Mouse (Mus musculus): ENCODE data around the gene Gadd45gip1.

Gene Gadd45gip1

DNA sequence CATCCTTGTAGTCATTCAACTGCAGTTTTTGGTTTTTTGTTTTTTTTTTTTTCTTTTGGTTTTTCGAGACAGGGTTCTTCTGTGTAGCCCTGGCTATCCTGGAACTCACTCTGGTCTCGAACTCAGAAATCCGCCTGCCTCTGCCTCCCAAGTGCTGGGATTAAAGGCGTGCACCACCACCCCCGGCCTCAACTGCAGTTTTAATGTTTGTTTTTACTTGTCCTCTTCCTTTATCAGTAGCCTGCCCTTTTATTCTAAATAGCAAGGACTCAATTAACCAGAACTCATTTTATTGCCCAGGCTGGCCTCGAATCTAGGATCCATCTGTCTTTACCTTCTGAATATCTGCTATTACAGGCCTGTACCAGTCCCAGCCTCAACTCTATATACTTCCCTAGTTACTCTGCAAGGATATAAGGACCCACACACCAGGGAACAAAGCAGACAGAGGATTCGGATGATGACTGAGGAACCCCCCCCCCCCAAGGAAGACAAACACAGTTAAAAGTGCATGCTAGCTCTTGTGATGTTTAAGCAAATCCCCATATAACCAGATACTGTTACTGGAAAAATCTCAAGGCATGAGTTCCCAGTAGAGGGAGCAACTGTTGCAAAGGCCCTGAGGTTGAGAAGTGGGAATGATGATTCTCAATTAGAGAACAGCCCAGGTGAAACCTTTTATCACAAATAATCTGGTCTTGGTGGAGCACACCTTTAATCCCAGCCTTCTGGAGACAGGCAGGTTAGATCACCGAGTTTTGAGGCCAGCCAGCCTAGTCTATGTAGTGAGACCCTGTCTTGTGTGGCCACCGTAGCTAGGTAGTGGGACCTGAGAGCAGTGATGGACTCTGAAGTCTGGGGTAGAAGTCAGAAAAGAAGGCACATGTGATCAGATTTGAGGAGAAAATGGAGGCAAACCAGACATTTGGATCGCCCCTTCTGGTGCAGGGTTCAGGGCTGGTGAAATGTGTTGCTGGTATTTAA, 1.7 kb downstream of the Gadd45gip1 start:
- no peak for DNase-seq (ENCODE audit: low read depth, low spot score)
- peaks cover 13% of the 10 kb centered on the region for H3K36me3 ChIP-seq (ENCODE audit: control insufficient read depth, insufficient read depth, low read length, poor library complexity, severe bottlenecking)
- H3K27me3 ChIP-seq (ENCODE audit: control insufficient read depth, insufficient read depth, low read length, poor library complexity, severe bottlenecking) = no peaks in the 10 kb centered on the region

DNA sequence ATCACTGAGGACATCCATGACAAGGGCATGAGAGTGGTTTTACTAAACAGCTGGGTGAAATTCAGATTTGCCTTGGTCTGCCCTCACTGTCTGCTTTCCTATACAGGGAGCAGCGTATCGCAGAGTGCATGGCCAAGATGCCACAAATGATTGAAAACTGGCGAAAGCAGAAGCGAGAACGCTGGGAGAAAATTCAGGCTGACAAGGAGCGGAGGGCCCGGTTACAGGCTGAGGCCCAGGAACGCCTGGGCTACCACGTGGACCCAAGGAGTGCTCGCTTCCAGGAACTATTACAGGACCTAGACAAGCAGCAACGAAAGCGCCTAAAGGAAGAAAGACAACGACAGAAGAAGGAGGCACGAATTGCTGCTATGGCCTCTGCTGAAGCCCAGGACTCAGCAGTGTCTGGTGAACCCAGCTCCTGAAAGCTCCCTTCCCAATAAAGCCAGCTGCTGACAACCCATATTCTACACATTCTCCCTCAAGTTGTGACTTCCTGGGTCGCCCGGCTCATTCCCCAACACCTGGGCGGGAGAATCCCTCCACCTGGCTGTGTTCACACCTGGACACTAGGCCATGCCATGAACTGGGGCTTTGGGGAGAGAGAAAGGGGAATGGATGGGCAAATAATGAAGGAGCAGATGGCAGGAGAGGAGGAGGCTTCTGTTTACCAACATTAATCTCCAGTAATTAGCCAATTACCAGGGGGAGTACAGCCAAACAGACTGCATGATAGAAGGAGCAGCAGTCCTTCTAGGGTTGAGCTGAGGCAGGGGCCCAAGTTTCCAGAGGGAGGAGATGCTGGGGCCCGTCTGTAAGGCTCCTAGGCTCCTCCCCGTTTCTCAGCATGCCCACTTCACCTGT, 2.9 kb downstream of the Gadd45gip1 start:
- no peak for DNase-seq (ENCODE audit: low read depth, low spot score)
- H3K27me3 ChIP-seq (ENCODE audit: control insufficient read depth, insufficient read depth, low read length, poor library complexity, severe bottlenecking) = no peaks in the 10 kb centered on the region
- H3K36me3 ChIP-seq (ENCODE audit: control insufficient read depth, insufficient read depth, low read length, poor library complexity, severe bottlenecking) = peaks cover 13% of the 10 kb centered on the region

DNA sequence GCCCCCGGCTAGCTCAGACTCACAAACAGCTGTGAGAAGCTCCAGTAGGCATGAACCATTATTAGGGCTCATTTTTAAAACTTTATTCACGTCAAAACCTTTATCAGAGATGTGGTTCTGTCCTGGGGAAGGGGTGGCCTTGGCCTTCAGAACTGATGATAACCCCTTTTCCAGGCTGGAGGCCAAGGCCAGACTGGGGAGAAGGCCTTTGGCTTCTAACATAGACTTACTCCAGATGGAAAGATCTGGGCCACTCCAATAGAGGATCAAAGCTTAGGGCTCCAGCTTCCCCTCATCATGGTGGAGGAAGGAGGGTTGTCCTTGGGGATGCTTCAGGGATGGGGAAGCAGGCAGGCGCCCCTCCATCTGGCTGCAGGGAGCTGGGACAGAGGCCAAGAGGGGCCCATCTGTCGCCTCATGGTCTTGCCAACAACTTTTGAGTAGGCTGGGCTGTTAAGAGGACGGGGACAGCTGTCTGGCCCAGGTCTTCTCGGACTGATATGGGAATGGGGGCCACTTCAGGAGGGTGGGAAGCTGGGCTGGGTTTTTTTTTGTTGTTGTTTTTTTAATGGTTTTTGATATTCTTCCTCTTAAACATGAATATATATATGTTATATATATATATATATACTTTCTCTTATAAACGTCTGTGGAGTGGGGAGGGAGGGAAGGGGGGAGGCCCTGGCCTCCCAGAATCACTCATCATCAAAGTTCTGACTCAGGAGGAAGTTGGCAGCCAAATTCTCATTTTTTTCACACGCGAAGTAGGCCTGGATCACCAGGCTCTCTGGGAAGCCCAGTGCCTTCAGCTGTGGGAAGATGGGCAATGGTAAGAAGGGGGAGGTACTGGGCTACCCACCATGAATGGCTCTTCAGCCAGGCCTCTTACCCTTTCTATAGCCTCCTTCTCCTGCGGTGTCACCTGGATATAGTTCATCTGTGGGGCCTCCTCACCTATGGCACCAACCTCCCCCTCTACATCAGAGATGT, 3.8 kb downstream of the Gadd45gip1 start:
- no peak for DNase-seq (ENCODE audit: low read depth, low spot score)
- no peaks in the 10 kb centered on the region for H3K27me3 ChIP-seq (ENCODE audit: control insufficient read depth, insufficient read depth, low read length, poor library complexity, severe bottlenecking)

DNA sequence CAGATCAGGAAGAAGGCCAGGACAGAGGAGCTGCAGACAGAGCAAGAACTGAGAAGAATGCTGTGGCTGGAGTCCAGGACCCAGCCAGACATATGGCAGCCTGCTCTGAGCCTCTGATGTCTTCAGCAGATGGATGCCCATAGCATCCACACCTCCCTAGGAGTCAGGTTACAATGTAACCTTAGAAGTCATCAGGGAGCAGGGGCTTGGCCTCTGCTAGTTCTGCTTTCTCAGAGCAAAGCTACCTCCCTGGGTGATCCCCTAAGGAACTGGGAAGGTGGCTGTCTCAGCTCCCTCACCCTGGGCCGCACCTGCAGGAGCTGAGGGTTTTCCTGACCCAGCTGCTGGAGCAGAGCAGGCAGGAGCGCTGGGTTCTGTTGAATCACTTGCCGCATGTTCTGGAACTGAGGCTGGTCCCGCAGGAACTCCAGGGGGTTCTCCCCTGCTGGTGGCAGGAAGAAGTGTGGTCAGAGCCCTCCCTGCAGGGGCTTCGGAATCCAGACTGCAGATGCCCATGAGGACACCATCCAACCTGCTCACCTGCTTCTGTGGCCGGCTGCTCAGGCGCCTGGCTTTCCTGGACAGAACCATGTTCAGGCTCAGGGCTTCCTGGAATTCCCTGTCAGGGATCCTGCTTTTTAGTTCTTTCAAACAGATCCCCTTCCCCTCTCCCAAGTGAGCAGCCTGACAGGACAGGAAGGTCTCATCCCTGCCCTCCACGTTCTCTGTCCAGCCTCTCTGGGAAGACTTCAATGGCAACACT, 6.0 kb downstream of the Gadd45gip1 start:
- Histone ChIP-seq H3K36me3 (ENCODE audit: control insufficient read depth, insufficient read depth, low read length, poor library complexity, severe bottlenecking) (peaks cover 18% of the 10 kb centered on the region), H3K27me3 (ENCODE audit: control insufficient read depth, insufficient read depth, low read length, poor library complexity, severe bottlenecking) (no peaks in the 10 kb centered on the region)
- no peak for DNase-seq (ENCODE audit: low read depth, low spot score)

More for the DNA sequence above, 3.8 kb downstream of the Gadd45gip1 start:
- peaks cover 13% of the 10 kb centered on the region for H3K36me3 ChIP-seq (ENCODE audit: control insufficient read depth, insufficient read depth, low read length, poor library complexity, severe bottlenecking)

DNA sequence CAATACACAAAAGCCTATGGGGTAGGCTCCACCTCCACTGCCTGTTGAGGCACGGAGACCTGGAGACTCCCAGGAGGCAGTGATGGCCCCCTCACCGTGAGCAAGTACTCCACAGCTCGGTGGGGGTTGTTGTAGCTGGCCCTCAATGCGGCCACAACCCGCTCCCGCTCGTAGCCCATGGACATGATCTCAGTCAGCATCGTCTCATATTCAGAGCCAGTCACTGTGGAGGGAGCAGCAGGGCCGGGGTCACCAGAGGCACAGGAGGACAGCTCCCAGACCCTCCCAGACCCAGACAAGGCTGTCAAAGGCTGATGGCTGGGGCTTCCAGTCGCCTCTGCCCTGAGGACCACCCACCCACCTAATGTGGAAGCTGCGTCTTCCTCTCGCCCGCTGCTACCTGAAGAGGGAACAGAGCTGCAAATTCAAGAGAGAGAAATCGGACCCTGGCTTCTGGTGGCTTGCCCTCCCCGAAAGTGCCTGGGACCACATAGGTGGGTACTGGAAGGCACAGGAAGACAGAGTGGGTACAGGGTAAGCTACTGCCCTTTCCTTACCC, 6.7 kb downstream of the Gadd45gip1 start:
- Histone ChIP-seq H3K27me3 (ENCODE audit: control insufficient read depth, insufficient read depth, low read length, poor library complexity, severe bottlenecking) (no peaks in the 10 kb centered on the region), H3K36me3 (ENCODE audit: control insufficient read depth, insufficient read depth, low read length, poor library complexity, severe bottlenecking) (peaks cover 24% of the 10 kb centered on the region)
- no peak for DNase-seq (ENCODE audit: low read depth, low spot score)

DNA sequence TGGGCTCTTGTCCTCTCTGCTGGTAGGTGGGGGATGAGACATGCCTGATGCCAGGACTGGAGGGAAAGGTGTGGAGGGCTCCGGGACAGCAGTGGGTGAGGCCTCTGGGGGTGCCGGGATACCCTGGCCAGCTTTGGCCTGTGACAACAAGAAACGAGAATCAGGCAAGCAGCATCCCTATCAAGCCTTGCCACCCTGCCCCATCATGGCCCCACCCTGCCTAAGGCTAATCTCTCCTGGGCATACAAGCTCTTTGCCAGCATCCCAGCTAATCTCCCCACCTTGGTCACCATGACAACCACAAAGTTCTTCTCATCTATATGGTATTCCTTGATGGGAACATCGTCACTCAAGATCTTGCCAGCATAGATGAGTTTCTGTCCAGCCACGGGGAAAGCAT, 7.2 kb downstream of the Gadd45gip1 start:
- no peak for DNase-seq (ENCODE audit: low read depth, low spot score)

DNA sequence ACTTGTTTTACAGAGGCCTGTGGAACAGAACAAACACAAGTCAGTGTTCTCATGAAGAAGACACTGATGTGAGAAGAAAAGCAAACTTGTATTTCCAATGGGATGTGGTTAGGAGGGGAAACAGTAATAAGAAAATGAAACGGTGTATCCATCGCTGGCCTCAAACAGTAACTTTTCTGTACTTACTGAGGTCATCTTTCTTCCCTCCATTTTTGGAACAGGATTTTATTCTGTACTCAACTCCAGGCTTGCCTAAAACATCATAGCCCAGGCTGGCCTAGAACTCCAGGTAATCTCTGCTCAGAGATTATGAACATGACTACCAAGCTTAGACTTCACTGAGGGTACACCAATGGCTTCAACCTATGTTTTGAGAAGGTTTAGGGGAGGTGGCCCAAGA, 8.1 kb downstream of the Gadd45gip1 start:
- H3K36me3 ChIP-seq (ENCODE audit: control insufficient read depth, insufficient read depth, low read length, poor library complexity, severe bottlenecking) = peaks cover 35% of the 10 kb centered on the region
- H3K27me3 ChIP-seq (ENCODE audit: control insufficient read depth, insufficient read depth, low read length, poor library complexity, severe bottlenecking) = no peaks in the 10 kb centered on the region
- DNase-seq (ENCODE audit: low read depth, low spot score) = no peak

More for the DNA sequence above, 7.2 kb downstream of the Gadd45gip1 start:
- Histone ChIP-seq H3K27me3 (ENCODE audit: control insufficient read depth, insufficient read depth, low read length, poor library complexity, severe bottlenecking) (no peaks in the 10 kb centered on the region), H3K36me3 (ENCODE audit: control insufficient read depth, insufficient read depth, low read length, poor library complexity, severe bottlenecking) (peaks cover 29% of the 10 kb centered on the region)

DNA sequence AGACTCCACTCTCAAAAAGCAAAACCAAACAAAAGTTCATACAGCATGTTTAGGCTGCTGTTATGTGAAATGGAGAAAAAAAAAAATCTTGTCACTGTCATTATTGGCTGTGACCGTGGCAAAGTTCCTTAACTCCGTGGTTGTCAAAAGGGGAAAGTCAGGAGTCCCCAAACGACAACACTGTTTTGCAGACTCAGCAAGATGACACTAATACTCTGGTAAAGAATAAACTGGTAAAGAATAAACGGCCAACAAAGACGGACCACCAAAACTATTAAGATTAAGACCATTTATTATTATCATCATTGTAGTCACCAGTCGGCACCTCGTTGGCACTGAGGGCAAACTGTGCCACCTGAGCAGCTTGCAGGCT, 8.5 kb downstream of the Gadd45gip1 start:
- no peak for DNase-seq (ENCODE audit: low read depth, low spot score)
- no peaks in the 10 kb centered on the region for H3K27me3 ChIP-seq (ENCODE audit: control insufficient read depth, insufficient read depth, low read length, poor library complexity, severe bottlenecking)
- peaks cover 38% of the 10 kb centered on the region for H3K36me3 ChIP-seq (ENCODE audit: control insufficient read depth, insufficient read depth, low read length, poor library complexity, severe bottlenecking)

DNA sequence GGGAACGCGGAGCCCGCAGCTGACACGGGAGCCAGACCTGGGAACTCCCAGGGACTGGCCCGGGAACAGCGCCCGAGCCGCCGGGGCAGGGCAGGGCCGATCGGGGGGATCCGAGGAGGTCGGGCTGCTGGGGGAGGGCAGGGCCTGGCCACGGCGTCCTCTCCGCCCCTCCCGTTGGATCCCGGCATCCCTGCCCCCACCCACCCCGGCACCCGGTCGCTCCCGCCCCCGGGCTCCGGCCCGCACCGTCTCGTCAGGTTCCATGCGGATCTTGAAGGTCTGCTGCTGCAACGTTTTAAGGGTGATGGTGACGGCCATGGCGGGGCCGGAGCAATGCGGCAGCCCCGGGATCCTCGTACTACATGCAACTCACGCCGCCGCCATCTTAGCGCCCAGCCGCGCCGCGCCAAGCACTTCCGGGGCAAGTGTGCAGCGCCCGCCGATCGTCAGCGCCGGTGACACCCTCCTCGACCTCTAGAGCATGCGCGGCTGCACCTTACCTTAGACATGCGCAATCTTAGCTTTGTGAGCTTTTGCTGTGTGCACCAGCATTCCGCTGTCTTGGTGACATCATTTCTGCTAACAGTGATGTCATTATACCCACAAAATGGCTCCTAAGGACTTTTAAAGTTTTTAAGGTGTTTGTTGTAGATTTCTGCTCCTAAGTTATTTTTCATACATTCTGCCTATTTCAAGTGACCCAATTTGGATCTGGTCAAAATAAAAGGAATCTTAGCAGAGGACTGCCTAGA, 9.1 kb downstream of the Gadd45gip1 start, which contains the start of gene Rad23a:
Gene Rad23a, minus strand, starts transcription at position 418 of the 752 bp plus-strand sequence.
- Histone ChIP-seq H3K27me3 (ENCODE audit: control insufficient read depth, insufficient read depth, low read length, poor library complexity, severe bottlenecking) (no peaks in the 10 kb centered on the region), H3K36me3 (ENCODE audit: control insufficient read depth, insufficient read depth, low read length, poor library complexity, severe bottlenecking) (peaks cover 36% of the 10 kb centered on the region)
- DNase-seq (ENCODE audit: low read depth, low spot score) = peak; percentile 97

DNA sequence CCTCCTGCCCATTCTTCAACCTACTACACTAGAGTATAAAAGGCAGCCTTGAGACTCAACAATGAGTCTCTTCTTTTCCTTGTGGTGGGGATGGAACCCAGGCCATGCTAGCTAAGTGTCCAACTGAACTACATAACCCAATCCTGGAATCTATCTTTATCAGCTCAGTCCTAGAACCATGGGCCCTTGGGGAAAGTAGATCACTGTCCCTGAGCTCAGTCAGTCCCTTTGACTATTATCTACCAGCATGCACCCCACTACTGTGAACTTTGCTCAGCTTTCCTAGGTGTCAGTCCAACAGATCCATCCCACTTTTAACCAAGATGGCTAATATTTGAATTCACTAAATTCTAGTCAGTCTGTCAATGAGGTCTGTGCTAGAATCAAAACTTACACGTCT, 10.2 kb downstream of the Gadd45gip1 start:
- H3K27me3 ChIP-seq (ENCODE audit: control insufficient read depth, insufficient read depth, low read length, poor library complexity, severe bottlenecking) = no peaks in the 10 kb centered on the region
- DNase-seq (ENCODE audit: low read depth, low spot score) = no peak
- H3K36me3 ChIP-seq (ENCODE audit: control insufficient read depth, insufficient read depth, low read length, poor library complexity, severe bottlenecking) = peaks cover 33% of the 10 kb centered on the region

DNA sequence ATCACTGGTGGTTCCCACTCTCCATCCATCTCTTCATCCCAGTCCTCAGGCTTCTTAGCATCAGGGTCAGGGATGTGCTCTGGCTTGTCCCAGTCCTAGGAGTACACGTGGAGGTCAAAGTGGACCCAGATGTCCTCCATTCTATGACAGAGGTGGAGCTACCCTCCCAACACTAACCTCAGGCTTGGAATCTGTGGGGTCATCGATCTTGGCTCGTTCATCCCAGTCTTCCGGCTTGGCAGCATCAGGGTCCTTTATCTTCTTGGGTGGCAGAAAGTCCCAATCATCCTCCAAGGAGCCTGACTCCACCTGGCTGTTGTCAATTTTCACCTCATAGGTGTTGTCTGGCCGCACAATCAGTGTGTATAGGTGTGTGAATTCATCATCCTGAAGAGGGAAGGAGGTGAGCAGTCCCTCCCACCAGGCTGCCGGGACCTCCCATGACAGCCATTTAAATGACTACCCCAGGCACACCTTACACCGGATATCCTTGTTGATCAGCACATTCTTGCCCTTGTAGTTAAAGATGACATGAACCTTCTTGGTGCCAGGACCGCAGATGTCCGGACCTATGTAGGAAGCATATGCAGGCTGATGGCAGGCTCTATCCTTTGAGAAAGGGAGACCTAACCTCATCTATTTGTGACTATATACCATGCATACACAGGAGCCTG, 13.2 kb downstream of the Gadd45gip1 start:
- Histone ChIP-seq H3K27me3 (ENCODE audit: control insufficient read depth, insufficient read depth, low read length, poor library complexity, severe bottlenecking) (no peaks in the 10 kb centered on the region), H3K36me3 (ENCODE audit: control insufficient read depth, insufficient read depth, low read length, poor library complexity, severe bottlenecking) (peaks cover 28% of the 10 kb centered on the region)
- DNase-seq (ENCODE audit: low read depth, low spot score) = no peak

DNA sequence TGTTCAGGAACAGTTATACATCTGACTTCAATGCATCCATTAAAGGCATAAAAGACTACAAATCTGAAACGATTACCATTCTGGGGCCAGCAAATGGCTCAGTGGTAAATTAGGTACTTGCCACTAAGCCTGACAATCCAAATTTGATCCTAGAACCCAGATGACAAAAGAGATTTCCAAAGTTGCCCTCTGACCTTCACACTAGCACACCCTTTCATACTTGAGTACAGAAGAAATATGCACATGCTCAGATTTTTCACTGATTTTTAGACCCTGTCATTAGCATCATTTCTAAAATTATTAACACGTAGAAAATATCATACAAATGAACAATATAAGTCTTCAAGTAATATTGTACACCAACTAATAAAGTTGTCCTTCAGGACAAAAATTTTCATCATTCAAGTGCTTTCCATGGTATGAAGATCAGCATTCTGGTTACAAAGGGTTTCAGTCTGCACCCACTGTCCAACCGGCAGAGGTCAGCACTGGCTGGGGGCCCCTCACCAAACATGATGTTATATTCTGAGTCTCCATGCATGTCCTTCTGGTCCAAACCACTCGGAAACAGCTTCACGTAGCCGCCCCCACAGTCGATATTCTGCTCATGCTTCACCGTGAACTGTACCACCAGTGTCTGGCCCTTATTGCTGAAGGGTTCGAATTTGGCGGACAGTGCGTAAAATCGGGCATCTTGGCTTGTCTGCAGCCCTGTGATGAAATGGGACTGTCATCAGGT, 14.2 kb downstream of the Gadd45gip1 start:
- Histone ChIP-seq H3K36me3 (ENCODE audit: control insufficient read depth, insufficient read depth, low read length, poor library complexity, severe bottlenecking) (peaks cover 28% of the 10 kb centered on the region), H3K27me3 (ENCODE audit: control insufficient read depth, insufficient read depth, low read length, poor library complexity, severe bottlenecking) (no peaks in the 10 kb centered on the region)
- peak; percentile 48 for DNase-seq (ENCODE audit: low read depth, low spot score)
